Mouse (Mus musculus) heart, adult 2 months (tissue): ENCODE results near the gene Acd.

Experiments used
- CTCF ChIP-seq: fragments of 200-600 bp; IDR thresholded peaks from 2 replicates; pipeline ENCODE4 v1.8.1; 2022; ENCODE audit warnings: antibody characterized with exemption, mild to moderate bottlenecking, moderate library complexity
- EP300 ChIP-seq: fragments of 200-500 bp; IDR thresholded peaks from 2 replicates; pipeline ENCODE4 v1.6.1; 2011; ENCODE audit warnings: low read depth, low read length, control low read depth; ENCODE audit not compliant: insufficient read depth
- POLR2A ChIP-seq: fragments of 200-500 bp; IDR thresholded peaks from 2 replicates; pipeline ENCODE4 v1.6.1; 2011; ENCODE audit warnings: mild to moderate bottlenecking, low read depth, low read length, control low read depth; ENCODE audit not compliant: insufficient read depth

GRCm38 (mm10) chr8:105750606-105751005 is 49.7 kb upstream of the Acd start:
- TF ChIP-seq CTCF (no peak), POLR2A (no peak), EP300 (no peak)
